Mouse (Mus musculus) forebrain, embryonic 10.5 days (tissue): ENCODE data around the gene Mrpl53. TPM values are rescaled to one million over a fixed set of nuclear protein-coding genes. Genes with fewer than 3 reads are reported as not detected.

ENCODE experiments used
- DNase-seq: peaks from one replicate; pipeline ENCODE4 v3.0.0-alpha.2; 2017; ENCODE audit warnings: low spot score; ENCODE audit errors: extremely low spot score
- H3K27ac ChIP-seq: fragments of 300-500 bp; sonication (generic); 2 replicates; pipeline ENCODE4 v1.5.1; 2016; ENCODE audit warnings: mild to moderate bottlenecking
- H3K27me3 ChIP-seq: fragments of 300-500 bp; sonication (generic); 2 replicates; pipeline ENCODE4 v1.6.1; 2016; ENCODE audit warnings: mild to moderate bottlenecking; ENCODE audit not compliant: poor library complexity, severe bottlenecking
- H3K36me3 ChIP-seq: fragments of 300-500 bp; sonication (generic); replicated peaks from 2 replicates; pipeline ENCODE4 v1.6.1; 2016; ENCODE audit warnings: mild to moderate bottlenecking, moderate library complexity
- H3K4me1 ChIP-seq: fragments of 300-500 bp; sonication (generic); 2 replicates; pipeline ENCODE4 v1.6.1; 2016
- H3K4me3 ChIP-seq: fragments of 300-500 bp; sonication (generic); 2 replicates; pipeline ENCODE4 v1.5.1; 2016; ENCODE audit warnings: mild to moderate bottlenecking, moderate library complexity
- H3K9me3 ChIP-seq: fragments of 300-500 bp; sonication (generic); 2 replicates; pipeline ENCODE4 v1.6.1; 2016; ENCODE audit warnings: mild to moderate bottlenecking, moderate library complexity
- WGBS: fragments of 180-500 bp; shearing (Covaris S2); methylation state at CpG from one replicate; pipeline ENCODE4 v1.1.7; 2016; 5-methylcytosine and 5-hydroxymethylcytosine counted together
- polyA plus RNA-seq: library from polyadenylated mRNA; unstranded; fragments of >200 nt; fragmentation: Nextera tagmentation; extraction: Ambion mirVana; gene quantifications from 2 replicates; pipeline ENCODE4 v1.2.1, GENCODE M21; 2016

Gene Mrpl53
- polyA plus RNA-seq, 1 experiment from 2014 or later, result 135 TPM

DNA sequence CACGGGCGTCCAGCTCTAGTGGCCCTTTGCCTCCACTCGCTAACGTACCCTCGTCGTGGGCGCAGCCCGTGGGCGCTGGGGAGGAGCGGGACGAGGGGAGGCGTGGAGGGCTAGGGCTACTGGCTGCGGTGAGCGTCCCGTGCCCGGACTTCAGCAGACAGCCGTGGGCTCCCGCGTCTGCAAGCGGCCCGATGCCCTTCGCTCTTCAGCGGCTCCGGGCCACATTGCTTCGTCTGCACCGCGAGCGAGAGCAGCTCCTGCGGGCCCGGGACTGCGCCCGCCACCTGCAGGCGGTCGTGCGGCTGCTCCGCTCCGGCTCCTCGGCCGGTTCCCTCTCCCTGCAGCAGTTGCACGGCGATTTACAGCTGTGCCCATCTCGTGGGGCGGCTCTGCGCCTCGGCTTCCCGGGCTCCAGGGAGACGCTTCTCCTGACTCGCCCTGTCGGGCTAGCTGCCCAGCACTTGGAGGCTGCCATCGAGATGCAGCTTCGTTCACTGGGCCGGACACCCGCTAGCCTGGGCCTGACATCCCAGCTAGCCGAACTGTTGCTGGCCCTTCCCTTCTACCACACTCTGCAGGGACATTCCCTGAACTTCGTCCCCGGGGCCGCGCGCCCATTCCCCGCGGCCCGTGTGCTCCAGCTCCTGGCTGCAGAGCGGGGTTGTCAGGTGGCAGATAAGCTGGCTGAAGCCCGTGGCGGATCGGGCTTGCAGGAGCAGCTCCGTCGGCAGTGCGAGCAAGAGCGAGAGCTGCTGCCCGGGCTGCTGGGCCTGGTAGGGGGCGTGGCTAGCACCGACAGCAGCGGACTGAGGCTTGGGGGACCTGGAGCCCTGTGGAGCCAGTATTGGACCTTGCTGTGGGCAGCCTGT, 6.9 kb upstream of the Mrpl53 start:
- DNase-seq, result peak; percentile 79
- H3K36me3 ChIP-seq, result peaks cover 4% of the 10 kb centered on the region; the same call in 1 of the 2 replicates
- H3K27me3 ChIP-seq, result peaks cover 28% of the 10 kb centered on the region
- WGBS, result under 1% methylated on average over 74 of the region's 74 CpGs
- peaks cover 27% of the 10 kb centered on the region for H3K4me1 ChIP-seq
- H3K4me3 ChIP-seq, result peak overlapping the region; percentile 84
- H3K27ac ChIP-seq, result peak overlapping the region; percentile 89
- H3K9me3 ChIP-seq, result no peaks in the 10 kb centered on the region

DNA sequence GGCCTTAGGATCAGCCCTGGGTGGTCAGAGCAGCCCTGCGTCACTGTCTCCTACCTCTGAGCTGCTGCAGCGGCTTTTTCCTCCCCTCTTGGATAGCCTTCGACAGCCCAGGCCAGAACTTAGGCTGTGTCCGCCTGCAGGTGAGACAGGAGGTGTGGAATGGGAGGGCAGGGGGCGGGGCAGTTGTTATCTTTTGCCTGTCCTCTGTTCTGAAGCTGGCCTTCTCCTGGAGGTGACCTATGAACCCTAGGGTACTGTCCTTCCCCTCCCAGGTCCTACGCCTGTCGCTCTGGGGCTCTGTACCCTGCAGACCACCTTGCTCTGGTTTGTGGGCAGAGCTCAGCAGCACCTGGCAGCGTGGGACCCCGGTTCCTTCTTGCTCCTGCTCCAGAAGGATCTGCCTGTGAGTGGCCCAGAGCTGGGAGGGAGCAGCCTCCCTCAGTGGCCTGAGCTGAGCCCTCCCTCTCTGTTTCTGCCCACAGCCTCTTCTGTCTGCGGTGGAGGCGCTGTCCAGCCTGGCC, 5.7 kb upstream of the Mrpl53 start:
- peak overlapping the region; percentile 84 for H3K4me3 ChIP-seq
- WGBS, result 34% methylated on average over 11 of the region's 11 CpGs
- H3K27me3 ChIP-seq, result peaks cover 28% of the 10 kb centered on the region
- peaks cover 36% of the 10 kb centered on the region for H3K4me1 ChIP-seq
- peaks cover 9% of the 10 kb centered on the region for H3K36me3 ChIP-seq
- DNase-seq, result no peak
- H3K9me3 ChIP-seq, result no peaks in the 10 kb centered on the region
- H3K27ac ChIP-seq, result no peak overlapping the region

DNA sequence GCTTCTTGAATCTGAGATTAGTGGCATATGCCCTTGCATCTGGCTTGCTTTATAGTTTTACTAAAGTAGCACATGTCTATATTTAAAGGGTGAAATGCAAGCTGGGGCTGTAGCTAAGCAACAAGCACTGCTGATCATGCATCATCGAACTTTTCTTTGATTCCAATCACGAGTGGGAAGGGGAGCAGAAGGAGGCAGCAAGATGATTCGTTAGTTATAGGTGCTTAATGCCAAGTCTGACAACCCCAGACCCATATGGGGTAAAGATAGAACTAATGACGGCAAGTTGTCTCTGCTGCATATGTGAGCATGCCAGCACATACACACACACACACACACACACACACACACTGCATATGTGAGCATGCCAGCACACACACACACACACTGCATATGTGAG, 4.7 kb upstream of the Mrpl53 start:
- 80% methylated on average over 4 of the region's 4 CpGs for WGBS
- Histone ChIP-seq H3K4me1 (peaks cover 43% of the 10 kb centered on the region), H3K27me3 (peaks cover 28% of the 10 kb centered on the region), H3K36me3 (peaks cover 9% of the 10 kb centered on the region), H3K27ac (no peak overlapping the region), H3K4me3 (no peak overlapping the region), H3K9me3 (no peaks in the 10 kb centered on the region)
- DNase-seq, result no peak

DNA sequence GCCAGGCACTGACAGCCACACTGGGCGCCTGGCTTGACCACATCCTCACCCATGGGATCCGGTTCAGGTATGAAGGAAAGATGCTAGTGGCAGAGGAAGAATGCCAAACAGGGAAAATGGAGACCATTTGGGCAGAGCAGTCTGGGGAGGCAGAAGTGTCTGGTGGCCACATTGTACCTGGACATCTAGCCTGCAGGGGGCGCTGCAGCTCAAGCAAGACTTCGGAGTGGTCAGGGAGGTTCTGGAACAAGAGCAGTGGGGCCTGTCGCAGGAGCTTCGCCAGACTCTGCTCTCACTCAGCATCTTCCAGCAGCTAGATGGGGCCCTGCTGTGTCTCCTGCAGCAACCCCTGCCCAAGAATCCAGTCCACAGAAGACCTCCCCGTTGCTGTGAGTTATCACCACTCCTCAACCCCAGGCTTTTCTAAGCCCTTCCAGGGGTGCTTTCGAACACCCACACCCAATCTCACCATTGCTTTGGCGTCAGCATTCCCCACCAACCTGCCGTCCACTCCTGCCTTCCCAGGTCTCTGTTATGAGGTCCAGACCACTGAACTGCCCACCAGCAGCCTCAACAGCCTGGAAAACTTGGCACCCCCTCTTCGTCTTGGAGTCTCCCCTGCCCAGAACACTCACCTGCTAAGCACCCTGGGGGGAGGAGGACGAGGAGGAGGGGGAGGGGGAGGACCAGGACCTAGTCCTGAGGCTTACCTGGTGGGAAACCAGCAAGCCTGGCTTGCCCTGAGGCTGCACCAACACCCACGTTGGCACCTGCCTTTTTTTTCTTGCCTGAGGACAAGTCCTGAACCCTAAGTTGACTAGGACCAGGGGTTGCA, 1.1 kb upstream of the Mrpl53 start:
- peaks cover 8% of the 10 kb centered on the region for H3K27me3 ChIP-seq
- H3K9me3 ChIP-seq, result no peaks in the 10 kb centered on the region
- 31% methylated on average over 13 of the region's 13 CpGs for WGBS
- peaks cover 22% of the 10 kb centered on the region for H3K36me3 ChIP-seq
- peak; percentile 84 for DNase-seq
- peaks cover 37% of the 10 kb centered on the region for H3K4me1 ChIP-seq
- peak overlapping the region; percentile 94 for H3K4me3 ChIP-seq
- peak overlapping the region; percentile 94 for H3K27ac ChIP-seq

DNA sequence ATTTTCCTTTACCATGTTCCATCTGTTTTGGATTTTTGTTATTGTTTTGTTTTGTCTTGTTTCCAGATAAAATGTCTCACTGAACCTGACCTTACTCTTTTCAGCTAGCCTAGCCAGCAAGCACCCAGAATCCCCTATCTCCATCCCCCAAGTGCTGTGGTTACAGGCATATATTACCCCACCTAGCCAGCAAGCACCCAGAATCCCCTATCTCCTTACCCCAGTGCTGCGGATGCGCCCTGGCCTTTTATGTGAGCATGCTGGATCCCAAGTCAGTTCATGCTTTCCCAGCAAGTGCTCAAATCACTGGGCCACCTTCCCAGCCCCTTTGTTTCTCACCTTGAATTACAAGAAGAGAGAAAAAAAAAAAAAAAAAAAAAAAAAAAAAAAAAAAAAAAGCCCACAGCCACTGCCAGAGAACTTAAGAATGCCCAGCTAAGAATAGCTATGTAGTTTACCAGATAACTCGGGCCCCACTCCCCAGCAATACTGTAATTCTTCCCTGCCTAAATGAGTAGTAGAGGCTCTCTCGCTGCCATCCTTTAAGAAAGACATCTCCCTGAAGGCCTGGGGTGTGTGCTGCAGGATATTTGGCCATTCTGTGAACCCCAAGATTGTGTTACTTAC, 2.8 kb downstream of the Mrpl53 start:
- no peaks in the 10 kb centered on the region for H3K27me3 ChIP-seq
- DNase-seq, result no peak
- no peak overlapping the region for H3K4me3 ChIP-seq
- peaks cover 52% of the 10 kb centered on the region for H3K4me1 ChIP-seq
- no peak overlapping the region for H3K27ac ChIP-seq
- 95% methylated on average over 4 of the region's 4 CpGs for WGBS
- no peaks in the 10 kb centered on the region for H3K9me3 ChIP-seq
- H3K36me3 ChIP-seq, result peaks cover 19% of the 10 kb centered on the region

DNA sequence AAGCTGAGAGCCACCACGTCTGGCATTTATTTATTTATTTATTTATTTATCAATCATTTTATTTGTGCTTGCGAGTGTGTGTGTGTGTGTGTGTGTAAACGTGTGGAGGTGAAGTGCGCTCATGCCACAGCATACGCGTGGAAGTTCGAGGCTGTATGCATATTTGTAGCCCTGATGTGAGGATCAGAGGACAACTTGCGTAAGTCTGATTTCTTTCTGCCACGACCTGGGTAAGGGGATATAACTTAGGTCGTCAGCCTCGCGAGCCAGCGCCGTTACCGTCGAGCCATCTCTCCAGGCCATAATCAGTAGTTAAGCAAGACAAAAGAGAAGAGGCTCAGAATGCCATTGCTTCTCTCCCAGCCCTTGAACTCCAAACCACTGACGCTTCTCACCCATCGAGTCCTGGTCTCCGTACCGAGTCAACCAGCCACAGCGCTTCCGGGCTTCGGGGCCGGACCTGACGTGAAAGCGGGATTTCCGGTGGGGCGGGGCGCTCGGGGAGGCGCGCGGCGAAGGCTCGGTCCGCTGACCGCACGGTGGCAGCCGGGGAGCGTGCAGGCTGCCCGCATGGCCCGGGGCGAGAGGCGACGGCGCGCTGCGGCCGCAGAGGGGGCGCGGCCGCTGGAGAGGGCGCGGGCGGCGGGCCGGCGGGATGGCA, 6.3 kb downstream of the Mrpl53 start, which contains the start of gene Mogs:
Gene Mogs (plus strand): TSS at position 486 of the 661 bp plus-strand sequence.
- peaks cover 49% of the 10 kb centered on the region for H3K36me3 ChIP-seq
- H3K27me3 ChIP-seq, result no peaks in the 10 kb centered on the region
- H3K27ac ChIP-seq, result peak within 1 kb of the TSS; percentile 91
- H3K9me3 ChIP-seq, result no peaks in the 10 kb centered on the region
- peak within 1 kb of the TSS; percentile 91 for H3K4me3 ChIP-seq
- H3K4me1 ChIP-seq, result peaks cover 56% of the 10 kb centered on the region
- 2% methylated on average over 57 of the region's 58 CpGs for WGBS
- DNase-seq, result peak; percentile 93

DNA sequence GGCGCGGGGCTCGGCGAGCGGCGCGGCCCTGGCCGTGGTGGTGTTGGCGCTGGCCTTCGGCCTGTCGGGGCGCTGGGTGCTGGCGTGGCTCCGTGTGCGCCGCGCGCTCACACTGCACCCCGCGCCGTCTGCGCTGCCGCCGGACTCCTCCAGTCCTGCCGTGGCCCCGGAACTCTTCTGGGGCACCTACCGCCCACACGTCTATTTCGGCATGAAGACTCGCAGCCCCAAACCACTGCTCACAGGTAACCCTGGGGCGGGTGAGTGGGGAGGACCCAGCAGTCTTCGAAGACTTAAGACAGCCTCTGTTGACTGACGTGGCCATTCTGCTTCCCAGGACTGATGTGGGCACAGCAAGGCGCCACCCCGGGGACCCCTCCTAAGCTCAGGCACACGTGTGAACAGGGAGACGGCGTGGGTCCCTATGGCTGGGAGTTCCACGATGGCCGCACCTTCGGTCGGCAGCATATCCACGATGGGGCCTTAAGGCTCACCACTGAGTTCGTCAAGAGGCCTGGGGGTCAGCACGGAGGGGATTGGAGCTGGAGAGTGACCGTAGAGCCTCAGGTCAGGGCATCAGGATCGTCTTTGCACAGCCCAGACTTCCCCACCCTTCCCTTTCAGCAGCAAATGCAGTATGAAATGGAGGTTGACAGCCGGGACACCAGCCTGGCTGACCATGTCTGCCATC, 7.0 kb downstream of the Mrpl53 start:
- Histone ChIP-seq H3K27ac (peak overlapping the region; percentile 91), H3K9me3 (no peaks in the 10 kb centered on the region), H3K4me3 (peak overlapping the region; percentile 91), H3K36me3 (peaks cover 42% of the 10 kb centered on the region), H3K27me3 (no peaks in the 10 kb centered on the region), H3K4me1 (peaks cover 60% of the 10 kb centered on the region)
- WGBS, result 3% methylated on average over 48 of the region's 48 CpGs
- no peak for DNase-seq

DNA sequence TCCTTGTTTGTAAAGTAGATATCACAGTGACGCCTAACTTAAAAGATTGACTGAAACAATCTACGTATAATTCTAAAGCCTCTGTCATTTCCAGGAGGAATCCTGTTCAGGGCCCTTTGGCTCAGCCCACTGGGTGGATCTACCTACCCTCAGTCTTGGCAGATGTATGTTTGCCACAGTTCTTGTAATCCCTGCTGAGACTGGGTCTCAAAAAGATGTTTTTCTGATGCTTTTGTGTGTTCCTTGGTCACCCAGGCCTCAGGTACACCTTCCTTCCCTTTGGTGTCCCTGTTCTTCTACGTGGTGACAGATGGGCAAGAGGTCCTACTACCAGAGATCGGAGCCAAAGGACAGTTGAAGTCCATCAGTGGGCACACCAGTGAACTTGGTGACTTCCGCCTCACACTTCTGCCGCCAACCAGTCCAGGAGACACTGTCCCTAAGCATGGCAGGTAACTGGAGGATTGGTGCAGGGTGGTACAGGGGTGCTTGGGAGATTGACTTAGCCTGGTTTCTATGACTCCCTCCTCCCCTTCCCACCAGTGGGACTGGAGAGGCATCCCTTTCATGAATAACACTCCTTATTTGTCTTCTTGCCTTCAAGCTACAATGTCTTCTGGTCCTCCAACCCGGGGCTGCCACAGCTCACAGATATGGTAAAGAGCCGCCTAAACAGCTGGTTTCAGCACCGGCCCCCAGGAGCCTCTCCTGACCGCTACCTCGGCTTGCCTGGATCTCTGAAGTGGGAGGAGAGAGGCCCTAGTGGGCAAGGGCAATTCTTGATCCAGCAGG, 7.7 kb downstream of the Mrpl53 start:
- H3K27me3 ChIP-seq, result no peaks in the 10 kb centered on the region
- 86% methylated on average over 11 of the region's 11 CpGs for WGBS
- H3K36me3 ChIP-seq, result peaks cover 37% of the 10 kb centered on the region
- H3K4me1 ChIP-seq, result peaks cover 60% of the 10 kb centered on the region
- peak overlapping the region; percentile 91 for H3K27ac ChIP-seq
- H3K4me3 ChIP-seq, result peak overlapping the region; percentile 91
- no peaks in the 10 kb centered on the region for H3K9me3 ChIP-seq
- no peak for DNase-seq

DNA sequence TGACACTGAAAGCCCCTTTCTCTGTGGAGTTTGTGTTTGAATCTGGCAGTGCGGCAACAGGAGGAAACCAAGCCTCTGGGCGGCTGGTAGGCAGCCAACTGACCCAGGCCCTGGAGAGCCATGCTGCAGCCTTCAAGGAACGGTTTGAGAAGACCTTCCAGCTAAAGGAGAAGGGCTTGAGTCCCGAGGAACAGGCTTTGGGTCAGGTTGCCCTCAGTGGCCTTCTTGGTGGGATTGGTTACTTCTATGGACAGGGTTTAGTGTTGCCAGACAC, 8.3 kb downstream of the Mrpl53 start:
- Histone ChIP-seq H3K4me3 (peak overlapping the region; percentile 91), H3K36me3 (peaks cover 37% of the 10 kb centered on the region), H3K27me3 (no peaks in the 10 kb centered on the region), H3K4me1 (peaks cover 65% of the 10 kb centered on the region), H3K27ac (no peak overlapping the region), H3K9me3 (no peaks in the 10 kb centered on the region)
- 89% methylated on average over 4 of the region's 4 CpGs for WGBS
- DNase-seq, result no peak

DNA sequence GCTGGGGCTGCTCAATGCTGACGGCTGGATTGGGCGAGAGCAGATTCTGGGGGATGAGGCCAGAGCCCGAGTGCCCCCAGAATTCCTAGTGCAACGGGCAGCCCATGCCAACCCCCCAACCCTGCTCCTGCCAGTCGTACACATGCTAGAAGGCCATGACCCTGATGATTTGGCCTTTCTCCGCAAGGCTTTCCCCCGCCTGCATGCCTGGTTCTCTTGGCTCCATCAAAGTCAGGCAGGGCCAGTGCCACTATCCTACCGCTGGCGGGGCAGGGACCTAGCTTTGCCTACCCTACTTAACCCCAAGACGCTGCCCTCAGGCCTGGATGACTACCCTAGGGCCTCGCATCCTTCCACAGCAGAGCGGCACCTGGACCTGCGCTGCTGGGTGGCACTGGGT, 8.8 kb downstream of the Mrpl53 start:
- no peaks in the 10 kb centered on the region for H3K9me3 ChIP-seq
- 93% methylated on average over 13 of the region's 13 CpGs for WGBS
- peaks cover 70% of the 10 kb centered on the region for H3K4me1 ChIP-seq
- H3K27ac ChIP-seq, result peak overlapping the region; percentile 8; the same call in 1 of the 2 replicates
- H3K36me3 ChIP-seq, result peaks cover 37% of the 10 kb centered on the region
- H3K27me3 ChIP-seq, result no peaks in the 10 kb centered on the region
- DNase-seq, result no peak
- H3K4me3 ChIP-seq, result peak overlapping the region; percentile 91

DNA sequence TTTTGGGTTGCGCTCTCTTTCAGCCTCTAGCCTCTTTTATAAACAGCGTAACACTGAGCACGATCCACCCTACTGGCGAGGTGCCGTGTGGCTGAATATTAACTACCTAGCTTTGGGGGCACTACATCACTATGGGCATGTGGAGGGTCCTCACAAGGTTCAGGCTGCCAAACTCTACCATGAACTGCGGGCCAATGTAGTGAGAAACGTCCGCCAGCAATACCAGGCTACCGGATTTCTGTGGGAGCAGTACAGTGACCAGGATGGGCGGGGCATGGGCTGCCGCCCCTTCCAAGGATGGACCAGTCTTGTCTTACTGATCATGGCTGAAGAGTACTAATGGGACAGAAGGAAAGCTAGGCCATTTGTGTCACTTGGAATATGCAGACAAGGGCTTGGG, 9.5 kb downstream of the Mrpl53 start:
- WGBS, result 89% methylated on average over 11 of the region's 11 CpGs
- no peak overlapping the region for H3K27ac ChIP-seq
- DNase-seq, result no peak
- no peaks in the 10 kb centered on the region for H3K27me3 ChIP-seq
- no peaks in the 10 kb centered on the region for H3K9me3 ChIP-seq
- H3K36me3 ChIP-seq, result peaks cover 42% of the 10 kb centered on the region
- H3K4me3 ChIP-seq, result no peak overlapping the region
- H3K4me1 ChIP-seq, result peaks cover 78% of the 10 kb centered on the region
